Mouse (Mus musculus) liver, embryonic 14.5 days (tissue): ENCODE results near the gene Phkg2.

ENCODE experiments used
- CTCF ChIP-seq: IDR thresholded peaks from 2 replicates; pipeline ENCODE4 v1.5.1; 2016; ENCODE audit warnings: antibody characterized with exemption, low read depth, control low read depth
- EP300 ChIP-seq: IDR thresholded peaks from 2 replicates; pipeline ENCODE4 v1.6.1; 2016; ENCODE audit warnings: antibody characterized with exemption, low read depth

- no peak for TF ChIP-seq CTCF
- TF ChIP-seq EP300: no peak
Observed at GRCm38 (mm10) chr7:127585031-127585430, 11.9 kb downstream of the Phkg2 start.
